Mouse (Mus musculus) right cerebral cortex, adult 18-20 months (tissue): ENCODE data around the gene Hjurp.

Source experiments
- DNase-seq: peaks from one replicate; pipeline ENCODE4 v3.0.0; 2022; ENCODE audit warnings: mixed read lengths

Gene Hjurp

DNA sequence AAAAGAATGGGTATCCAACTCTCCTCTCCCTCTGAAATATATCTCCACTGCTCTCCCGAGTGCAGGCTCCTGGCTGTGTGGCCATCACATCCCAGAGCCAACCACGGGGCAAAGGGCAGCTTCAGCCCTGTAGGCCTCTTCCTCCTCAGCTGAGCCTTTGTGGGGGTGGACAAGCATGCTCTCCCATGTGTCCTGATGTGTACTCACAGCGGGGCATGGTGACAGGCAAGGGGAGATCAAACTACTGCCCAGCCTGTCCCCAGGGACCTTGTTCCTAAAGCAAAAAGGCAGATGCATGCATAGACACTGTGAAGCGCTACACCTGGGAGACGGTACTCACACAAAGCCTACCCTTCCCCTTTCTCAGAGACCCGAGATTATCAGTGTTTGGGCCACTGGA, 17.3 kb downstream of the Hjurp start:
- DNase-seq, result no peak

DNA sequence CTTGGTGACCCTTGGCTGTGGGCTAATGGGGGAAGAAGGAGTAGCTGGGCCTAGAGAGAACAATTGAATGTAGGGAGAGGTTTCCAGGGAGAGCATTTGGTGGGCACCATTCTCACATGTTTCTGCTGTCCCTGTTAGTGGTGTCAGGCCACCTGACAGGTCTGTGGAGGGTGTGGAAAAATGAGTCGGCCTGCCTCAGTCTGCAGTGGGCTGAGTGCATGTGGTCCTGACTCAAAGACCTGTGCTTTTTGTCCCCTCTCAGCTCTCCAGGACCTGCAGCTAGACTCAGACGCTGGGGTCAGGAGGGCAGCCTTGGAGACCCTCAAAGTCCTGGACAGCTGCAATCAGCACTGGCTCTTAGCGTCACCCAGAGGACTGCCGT, 17.8 kb downstream of the Hjurp start:
- DNase-seq, result no peak

- DNase-seq, result no peak
Measured at GRCm38 (mm10) chr1:88258881-88259642, 18.4 kb downstream of the Hjurp start.

GRCm38 (mm10) chr1:88258361-88258760, 19.1 kb downstream of the Hjurp start:
- DNase-seq, result no peak

GRCm38 (mm10) chr1:88257681-88258080, 19.8 kb downstream of the Hjurp start:
- no peak for DNase-seq

- no peak for DNase-seq
Measured at GRCm38 (mm10) chr1:88256886-88257663, 20.4 kb downstream of the Hjurp start.

GRCm38 (mm10) chr1:88255989-88256754, 21.3 kb downstream of the Hjurp start:
- DNase-seq, result no peak

GRCm38 (mm10) chr1:88255466-88255857, 22.0 kb downstream of the Hjurp start:
- DNase-seq, result no peak

DNA sequence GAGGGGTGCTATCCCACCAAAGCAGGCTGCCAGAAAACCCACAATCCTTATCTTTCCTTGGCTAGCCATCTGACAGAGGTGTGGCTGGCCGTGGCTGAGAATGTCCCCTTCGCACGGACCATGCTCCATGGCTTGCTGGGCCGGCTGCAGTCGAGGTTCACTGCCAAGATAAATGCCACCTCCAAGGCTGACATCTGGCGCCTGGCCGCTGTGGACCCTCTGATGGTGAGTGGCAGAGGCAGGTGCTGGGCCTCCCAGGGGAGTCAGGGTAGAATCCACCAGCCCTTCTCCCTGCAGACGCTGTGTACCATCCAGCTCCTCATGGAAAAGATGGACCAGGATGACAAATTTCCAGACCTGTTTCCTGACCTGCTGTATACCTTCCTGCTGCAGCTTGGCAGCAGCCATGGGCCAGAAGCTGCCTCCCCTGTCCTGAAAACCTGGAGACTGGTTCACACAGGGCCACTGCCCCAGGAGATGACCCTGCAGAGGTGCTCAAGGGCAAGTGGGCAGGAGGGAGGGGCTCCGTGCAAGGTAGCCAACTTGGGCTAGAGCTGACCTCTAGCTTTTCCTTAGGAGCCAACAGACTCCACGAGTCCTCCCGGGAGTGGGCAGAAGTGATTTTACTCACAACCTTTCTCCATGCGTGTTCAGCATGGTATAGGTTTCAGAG, 22.5 kb downstream of the Hjurp start:
- DNase-seq, result no peak

DNA sequence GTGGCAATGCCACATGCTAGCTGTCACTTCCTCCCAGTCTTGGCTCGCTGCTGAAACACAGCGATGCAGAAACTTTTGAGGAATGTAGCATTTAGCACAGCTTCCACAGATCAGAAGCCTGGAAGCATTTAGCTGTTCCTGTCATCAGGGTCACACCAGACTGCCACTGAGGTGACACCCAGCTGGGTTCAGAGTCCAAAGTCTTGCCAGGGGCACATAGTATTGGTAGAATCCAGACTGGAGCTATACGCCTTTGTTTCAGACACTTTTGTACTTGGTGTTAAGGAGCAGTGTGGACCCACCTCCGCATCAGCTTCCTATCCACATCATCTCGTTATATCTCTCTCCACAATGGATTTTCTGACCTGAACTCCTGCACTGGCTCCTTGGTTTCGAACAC, 23.9 kb downstream of the Hjurp start:
- DNase-seq, result no peak

- no peak for DNase-seq
Measured at GRCm38 (mm10) chr1:88253106-88253505, 24.3 kb downstream of the Hjurp start.

GRCm38 (mm10) chr1:88250023-88250422, 27.4 kb downstream of the Hjurp start:
- DNase-seq, result no peak

- no peak for DNase-seq
Measured at GRCm38 (mm10) chr1:88249596-88249995, 27.8 kb downstream of the Hjurp start.

DNA sequence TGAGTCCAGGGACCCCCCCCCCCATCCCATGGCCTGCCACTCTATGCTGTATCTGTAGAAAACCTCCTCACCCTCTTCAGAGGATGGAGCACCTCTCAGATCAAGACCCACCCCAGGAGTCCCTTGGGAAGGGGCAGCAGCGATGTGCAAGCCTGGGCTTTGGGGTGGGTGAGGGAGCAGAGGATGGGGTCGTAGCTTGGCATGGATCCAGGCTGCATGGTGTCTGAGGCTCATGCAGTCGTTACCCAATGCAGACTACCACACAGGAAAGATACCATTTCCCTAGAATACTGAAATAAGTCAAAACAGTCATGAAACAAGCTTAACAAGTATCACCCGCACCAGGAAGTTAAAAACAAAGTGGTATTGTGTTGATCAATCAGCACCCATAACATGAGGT, 28.8 kb downstream of the Hjurp start:
- DNase-seq, result no peak

GRCm38 (mm10) chr1:88247660-88248059, 29.8 kb downstream of the Hjurp start:
- no peak for DNase-seq

- no peak for DNase-seq
Measured at GRCm38 (mm10) chr1:88246386-88246785, 31.0 kb downstream of the Hjurp start.

GRCm38 (mm10) chr1:88245881-88246280, 31.6 kb downstream of the Hjurp start:
- no peak for DNase-seq

- no peak for DNase-seq
Measured at GRCm38 (mm10) chr1:88243861-88244260, 33.6 kb downstream of the Hjurp start.

DNA sequence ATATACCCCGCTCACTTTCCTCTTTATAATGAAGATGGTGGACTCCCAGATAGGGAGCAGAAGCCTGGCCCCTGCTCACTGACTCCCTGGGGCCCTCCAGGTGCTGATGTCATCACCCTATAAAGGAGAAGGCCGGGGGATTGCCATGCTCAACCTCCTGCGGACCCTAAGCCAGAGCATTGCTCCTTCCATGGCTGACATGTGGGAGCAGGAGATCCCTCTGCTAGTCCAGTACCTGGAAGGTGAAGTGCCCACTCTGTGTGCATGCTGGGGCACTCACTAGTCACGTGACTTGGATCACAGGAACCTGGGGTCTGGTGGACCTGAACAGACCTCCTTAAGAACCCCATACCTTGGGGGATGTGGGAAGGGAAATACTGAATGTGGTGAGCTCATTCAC, 36.9 kb downstream of the Hjurp start:
- DNase-seq, result no peak

GRCm38 (mm10) chr1:88240072-88240471, 37.4 kb downstream of the Hjurp start:
- no peak for DNase-seq

DNA sequence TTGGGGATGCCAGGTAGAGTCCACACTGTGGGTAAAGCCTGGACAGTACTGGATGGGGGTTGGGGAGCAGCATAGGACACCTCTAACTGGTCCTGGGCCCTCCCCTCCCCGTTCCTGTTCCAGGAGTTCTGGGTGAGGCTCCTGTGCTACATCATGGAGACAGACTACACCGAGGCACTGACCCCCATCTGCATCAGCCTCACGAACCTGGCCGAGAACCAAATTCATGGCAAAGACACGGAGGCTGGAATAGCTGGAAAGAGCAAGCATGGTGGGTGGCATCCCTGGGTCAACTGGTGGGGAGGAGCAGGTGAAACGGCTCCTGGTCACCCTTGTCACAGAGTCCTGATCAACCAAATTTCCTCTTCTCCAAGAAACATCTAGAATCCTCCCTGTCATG, 38.7 kb downstream of the Hjurp start:
- no peak for DNase-seq

DNA sequence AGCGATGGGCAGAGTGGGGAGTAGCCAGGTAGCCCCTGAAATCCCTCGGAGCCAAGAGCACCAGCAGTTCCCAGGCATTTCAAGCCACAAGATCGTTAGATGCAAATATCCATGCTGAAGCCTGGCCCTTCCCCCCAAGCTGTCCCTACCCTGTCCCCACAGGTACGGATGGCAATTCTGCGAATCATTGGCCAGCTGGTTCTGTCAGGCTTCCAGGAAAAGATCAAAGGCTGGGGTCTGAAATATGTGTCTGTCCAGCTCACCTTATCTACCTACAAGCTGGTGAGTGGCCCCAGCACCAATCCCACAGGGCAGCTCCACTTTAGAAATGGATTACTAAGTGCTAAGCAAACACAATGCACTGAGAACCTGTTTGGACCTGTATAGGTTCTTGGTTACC, 40.1 kb downstream of the Hjurp start:
- no peak for DNase-seq

DNA sequence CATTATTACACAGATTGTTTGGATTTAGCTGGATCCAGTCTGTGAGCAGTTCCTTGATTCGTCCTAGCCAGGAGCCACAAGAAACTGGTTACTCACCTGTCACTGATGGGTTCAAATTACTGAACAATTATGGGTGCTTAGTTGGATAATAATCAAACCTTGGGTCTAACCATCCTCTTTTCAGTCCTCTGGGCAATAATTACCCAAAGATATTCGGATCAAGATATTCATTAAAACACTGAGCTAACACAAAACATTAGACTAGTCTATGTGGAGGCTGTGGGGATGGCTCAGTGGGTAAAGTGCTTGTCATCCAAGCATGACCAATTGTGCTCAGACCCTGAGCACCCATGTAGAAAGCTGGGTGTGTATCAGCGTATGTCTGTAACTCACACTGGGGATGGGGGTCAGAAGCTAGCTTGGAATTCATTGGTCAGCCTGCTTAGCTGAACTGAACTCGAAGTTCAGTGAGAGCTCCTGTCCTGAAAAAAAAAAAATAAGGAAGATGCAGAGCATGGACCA, 41.5 kb downstream of the Hjurp start:
- DNase-seq, result no peak
